Mouse (Mus musculus) thymus, adult 2 months (tissue): ENCODE results near the gene Cmas.

ENCODE experiments used
- CTCF ChIP-seq: fragments of 200-500 bp; IDR thresholded peaks from 2 replicates; pipeline ENCODE4 v1.5.1; 2012; ENCODE audit warnings: mild to moderate bottlenecking, control low read depth, low read length, moderate library complexity, borderline replicate concordance; ENCODE audit not compliant: control insufficient read depth, poor library complexity, insufficient read depth; ENCODE audit errors: extremely low read depth
- POLR2A ChIP-seq: fragments of 200-500 bp; IDR thresholded peaks from 2 replicates; pipeline ENCODE4 v1.6.1; 2012; ENCODE audit warnings: mild to moderate bottlenecking, low read length, control low read depth, moderate library complexity; ENCODE audit not compliant: control insufficient read depth, poor library complexity, insufficient read depth; ENCODE audit errors: extremely low read depth

- no peak for TF ChIP-seq POLR2A
- no peak for TF ChIP-seq CTCF
Measured at GRCm38 (mm10) chr6:142751365-142751764, 5.1 kb upstream of the Cmas start.
